Mouse (Mus musculus) embryonic facial prominence, embryonic 15.5 days (tissue): ENCODE measurements around the gene Zc3h18. TPM values are rescaled to one million over a fixed set of nuclear protein-coding genes. Genes with fewer than 3 reads are reported as not detected.

Experiments used
- ATAC-seq: fragments of 200-750 bp; cut with Nextera tagmentation; 2 replicates; pipeline ENCODE4 v1.8.0; 2017; ENCODE audit warnings: low read depth, moderate TSS enrichment; ENCODE audit not compliant: insufficient number of reproducible peaks, low FRiP score, low TSS enrichment
- H3K27ac ChIP-seq: fragments of 300-500 bp; sonication (generic); replicated peaks from 2 replicates; pipeline ENCODE4 v1.5.1; 2015; ENCODE audit warnings: mild to moderate bottlenecking, inconsistent platforms
- H3K27me3 ChIP-seq: fragments of 300-500 bp; sonication (generic); 2 replicates; pipeline ENCODE4 v1.6.1; 2015; ENCODE audit warnings: inconsistent platforms
- H3K36me3 ChIP-seq: fragments of 300-500 bp; sonication (generic); 2 replicates; pipeline ENCODE4 v1.6.1; 2015; ENCODE audit warnings: mild to moderate bottlenecking, inconsistent platforms
- H3K4me1 ChIP-seq: fragments of 300-500 bp; sonication (generic); 2 replicates; pipeline ENCODE4 v1.6.1; 2015; ENCODE audit warnings: inconsistent platforms
- H3K4me2 ChIP-seq: fragments of 300-500 bp; sonication (generic); replicated peaks from 2 replicates; pipeline ENCODE4 v1.6.1; 2015; ENCODE audit warnings: mild to moderate bottlenecking, inconsistent platforms
- H3K4me3 ChIP-seq: fragments of 300-500 bp; sonication (generic); replicated peaks from 2 replicates; pipeline ENCODE4 v1.5.1; 2015; ENCODE audit warnings: mild to moderate bottlenecking, inconsistent platforms
- H3K9ac ChIP-seq: fragments of 300-500 bp; sonication (generic); 2 replicates; pipeline ENCODE4 v1.6.1; 2015; ENCODE audit warnings: inconsistent platforms
- H3K9me3 ChIP-seq: fragments of 300-500 bp; sonication (generic); replicated peaks from 2 replicates; pipeline ENCODE4 v1.6.1; 2016; ENCODE audit warnings: inconsistent platforms
- WGBS: fragments of 180-500 bp; shearing (Covaris S2); methylation state at CpG from one replicate; pipeline ENCODE4 v1.1.7; 2015; 5-methylcytosine and 5-hydroxymethylcytosine counted together
- polyA plus RNA-seq: library from polyadenylated mRNA; unstranded; fragments of >200 nt; fragmentation: Nextera tagmentation; extraction: Ambion mirVana; gene quantifications from 2 replicates; pipeline ENCODE4 v1.2.1, GENCODE M21; 2015

Zc3h18 gene
- polyA plus RNA-seq, 1 experiment from 2014 or later, result 49.7 TPM

DNA sequence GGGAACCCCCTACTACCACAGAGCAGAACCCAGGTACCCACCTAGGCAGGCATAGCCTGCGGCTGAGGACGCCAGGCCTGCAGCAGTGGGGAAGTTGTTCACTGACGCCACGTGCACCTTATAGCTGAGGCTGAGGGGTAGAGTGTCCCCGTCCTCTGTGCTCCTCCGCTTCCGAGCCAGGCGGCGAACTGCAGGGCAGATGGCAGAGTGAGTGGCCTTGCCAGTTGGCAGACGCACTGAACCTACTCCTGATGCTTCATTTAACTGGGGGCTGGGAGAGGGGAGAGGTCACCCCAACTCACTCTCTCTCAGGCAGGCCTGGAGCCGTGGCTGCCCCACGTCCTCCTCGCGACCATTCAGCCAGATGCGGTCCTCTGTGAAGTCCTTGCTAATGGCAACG lies 62.9 kb downstream of the Zc3h18 start:
- H3K27ac ChIP-seq, result no peak overlapping the region
- no peak for ATAC-seq
- H3K4me1 ChIP-seq, result peaks cover 15% of the 10 kb centered on the region
- no peak overlapping the region for H3K9ac ChIP-seq
- no peaks in the 10 kb centered on the region for H3K27me3 ChIP-seq
- WGBS, result 93% methylated on average over 16 of the region's 16 CpGs
- no peak overlapping the region for H3K4me2 ChIP-seq
- H3K4me3 ChIP-seq, result no peak overlapping the region
- H3K9me3 ChIP-seq, result no peaks in the 10 kb centered on the region
- H3K36me3 ChIP-seq, result peaks cover 49% of the 10 kb centered on the region

DNA sequence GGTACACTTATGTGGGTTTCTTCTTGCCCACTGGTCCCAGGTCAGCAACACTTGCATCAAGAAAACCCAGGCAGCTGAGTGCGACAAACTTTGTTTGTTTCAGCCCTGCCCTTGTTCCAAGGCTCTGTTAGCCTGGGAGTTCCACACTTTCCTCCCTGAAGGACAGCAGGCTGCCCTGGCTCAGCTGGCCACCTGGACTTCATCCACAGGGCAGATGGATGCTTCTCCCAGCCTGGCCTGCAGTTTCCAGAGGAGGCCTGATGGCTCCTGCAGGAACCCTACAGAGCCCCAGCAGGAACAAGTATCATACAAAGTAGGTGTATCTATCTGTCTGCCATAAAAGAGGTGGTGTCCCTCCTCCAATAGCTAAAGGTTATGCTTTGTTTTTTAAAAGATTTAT lies 64.9 kb downstream of the Zc3h18 start:
- Histone ChIP-seq H3K27ac (no peak overlapping the region), H3K4me3 (no peak overlapping the region), H3K27me3 (no peaks in the 10 kb centered on the region), H3K9ac (no peak overlapping the region), H3K4me2 (no peak overlapping the region), H3K36me3 (peaks cover 30% of the 10 kb centered on the region), H3K4me1 (peaks cover 33% of the 10 kb centered on the region), H3K9me3 (no peaks in the 10 kb centered on the region)
- WGBS, result 96% methylated on average over 1 of the region's 1 CpGs
- no peak for ATAC-seq

- H3K27ac ChIP-seq, result no peak overlapping the region
- ATAC-seq, result no peak
- no peaks in the 10 kb centered on the region for H3K9me3 ChIP-seq
Observed at GRCm38 (mm10) chr8:122442356-122442755, 65.9 kb downstream of the Zc3h18 start.

GRCm38 (mm10) chr8:122442781-122443180 lies 66.4 kb downstream of the Zc3h18 start:
- peaks cover 17% of the 10 kb centered on the region; the same call in 1 of the 2 replicates for H3K36me3 ChIP-seq
- H3K4me1 ChIP-seq, result peaks cover 33% of the 10 kb centered on the region
- WGBS, result 3% methylated on average over 12 of the region's 12 CpGs
- H3K4me2 ChIP-seq, result peak overlapping the region; percentile 97
- H3K4me3 ChIP-seq, result peak overlapping the region; percentile 81
- no peaks in the 10 kb centered on the region for H3K27me3 ChIP-seq
- H3K9ac ChIP-seq, result peak overlapping the region; percentile 69
- ATAC-seq, result no peak
- no peaks in the 10 kb centered on the region for H3K9me3 ChIP-seq
- peak overlapping the region; percentile 97 for H3K27ac ChIP-seq

More at GRCm38 (mm10) chr8:122442356-122442755, 65.9 kb downstream of the Zc3h18 start:
- Histone ChIP-seq H3K9ac (peak overlapping the region; percentile 69), H3K4me2 (peak overlapping the region; percentile 97), H3K4me1 (peaks cover 33% of the 10 kb centered on the region), H3K27me3 (no peaks in the 10 kb centered on the region), H3K36me3 (peaks cover 20% of the 10 kb centered on the region), H3K4me3 (peak overlapping the region; percentile 81)
- 23% methylated on average over 7 of the region's 7 CpGs for WGBS

DNA sequence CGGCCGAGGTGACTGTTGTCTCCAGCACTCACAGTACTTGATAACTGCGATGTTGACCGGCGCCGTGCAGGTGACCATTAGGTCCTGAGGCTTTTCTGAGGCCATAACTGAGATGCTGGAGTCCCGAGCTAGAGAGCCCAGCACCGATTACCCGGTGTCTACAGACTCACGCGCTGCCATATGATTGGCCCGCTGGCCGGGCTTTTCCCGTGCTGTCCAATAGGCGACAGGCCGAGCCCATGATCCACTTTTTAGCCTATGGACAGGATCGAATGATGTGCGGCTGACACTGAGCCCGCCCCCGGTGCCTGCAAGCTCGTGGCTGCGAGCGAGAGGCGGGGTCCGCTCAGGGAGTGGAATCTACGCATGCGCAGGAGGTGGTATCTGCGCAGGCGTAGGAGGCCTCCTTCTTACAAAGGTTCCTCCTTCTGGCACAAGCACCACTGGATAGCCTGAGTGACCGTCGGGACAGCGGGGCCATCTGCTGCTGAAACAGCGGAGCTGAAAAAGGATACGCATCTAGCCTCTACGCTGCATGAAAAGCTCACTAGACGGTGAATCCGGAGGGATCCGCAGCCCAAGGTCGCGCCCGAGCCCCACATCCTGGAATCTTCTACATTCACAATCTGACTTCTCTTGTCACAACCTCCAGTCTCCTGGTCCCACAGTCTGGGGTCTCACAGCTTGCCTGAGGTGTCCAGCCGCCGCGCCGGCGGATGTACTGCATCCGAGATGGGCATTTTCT lies 67.0 kb downstream of the Zc3h18 start, which contains the start of gene Mvd:
Gene Mvd (minus strand): TSS at position 161 of the 745 bp plus-strand sequence.
- peak within 1 kb of the TSS; percentile 97 for H3K4me2 ChIP-seq
- peaks cover 13% of the 10 kb centered on the region; the same call in 1 of the 2 replicates for H3K36me3 ChIP-seq
- H3K9ac ChIP-seq, result peak within 1 kb of the TSS; percentile 69
- WGBS, result 0% methylated on average over 46 of the region's 47 CpGs
- peak within 1 kb of the TSS; percentile 81 for H3K4me3 ChIP-seq
- H3K9me3 ChIP-seq, result no peaks in the 10 kb centered on the region
- peak; percentile 98 for ATAC-seq
- H3K27me3 ChIP-seq, result no peaks in the 10 kb centered on the region
- H3K27ac ChIP-seq, result peak within 1 kb of the TSS; percentile 97
- peaks cover 33% of the 10 kb centered on the region for H3K4me1 ChIP-seq

- peak overlapping the region; percentile 97 for H3K27ac ChIP-seq
- H3K9ac ChIP-seq, result peak overlapping the region; percentile 68
- 0 out of 2 replicates have a peak, but pooled peaks cover 7% of the 10 kb centered on the region for H3K36me3 ChIP-seq
- peak overlapping the region; percentile 81 for H3K4me3 ChIP-seq
- 5% methylated on average over 19 of the region's 19 CpGs for WGBS
- peak overlapping the region; percentile 97 for H3K4me2 ChIP-seq
- no peaks in the 10 kb centered on the region for H3K9me3 ChIP-seq
- ATAC-seq, result peak; percentile 34; the same call in 1 of the 2 replicates
- H3K4me1 ChIP-seq, result peaks cover 33% of the 10 kb centered on the region
- no peaks in the 10 kb centered on the region for H3K27me3 ChIP-seq
Observed at GRCm38 (mm10) chr8:122444058-122444748, 67.8 kb downstream of the Zc3h18 start.

GRCm38 (mm10) chr8:122445203-122445602 lies 68.8 kb downstream of the Zc3h18 start:
- Histone ChIP-seq H3K27ac (no peak overlapping the region), H3K4me3 (no peak overlapping the region), H3K4me1 (peaks cover 33% of the 10 kb centered on the region), H3K36me3 (no peaks in the 10 kb centered on the region), H3K4me2 (peak overlapping the region; percentile 97; the same call in 1 of the 2 replicates), H3K9me3 (no peaks in the 10 kb centered on the region), H3K27me3 (no peaks in the 10 kb centered on the region), H3K9ac (no peak overlapping the region)
- ATAC-seq, result no peak
- WGBS, result 61% methylated on average over 3 of the region's 3 CpGs

DNA sequence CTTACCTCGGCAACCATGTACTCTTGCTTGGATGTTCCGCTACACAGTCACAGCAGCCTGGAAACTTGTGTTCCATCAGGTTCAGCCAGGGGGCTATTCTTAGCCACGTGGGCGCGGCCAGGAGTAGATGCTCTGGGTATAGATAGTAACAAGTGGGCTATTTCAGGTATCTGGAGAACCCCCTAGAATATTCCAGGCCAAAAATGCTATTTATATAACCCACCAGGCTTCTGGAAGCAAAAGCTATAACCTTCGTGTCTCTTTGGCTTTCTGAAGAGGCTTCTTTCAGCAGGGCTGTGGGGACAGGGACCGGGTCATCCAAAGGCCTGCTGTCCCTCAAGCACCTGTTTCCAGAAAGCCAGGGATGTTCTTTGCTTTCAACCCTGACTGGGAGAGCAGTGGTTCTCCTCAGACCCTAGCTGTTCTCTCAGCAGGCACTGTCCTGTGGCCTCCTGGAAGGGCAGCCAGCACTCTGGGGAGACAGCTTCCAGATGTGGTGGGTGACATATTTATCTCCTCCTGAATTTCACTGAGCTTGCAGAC lies 74.8 kb downstream of the Zc3h18 start:
- no peak overlapping the region for H3K27ac ChIP-seq
- no peaks in the 10 kb centered on the region for H3K9me3 ChIP-seq
- H3K9ac ChIP-seq, result no peak overlapping the region
- H3K27me3 ChIP-seq, result no peaks in the 10 kb centered on the region
- H3K4me2 ChIP-seq, result no peak overlapping the region
- 71% methylated on average over 7 of the region's 7 CpGs for WGBS
- H3K4me1 ChIP-seq, result no peaks in the 10 kb centered on the region
- no peak overlapping the region for H3K4me3 ChIP-seq
- no peak for ATAC-seq
- H3K36me3 ChIP-seq, result no peaks in the 10 kb centered on the region

DNA sequence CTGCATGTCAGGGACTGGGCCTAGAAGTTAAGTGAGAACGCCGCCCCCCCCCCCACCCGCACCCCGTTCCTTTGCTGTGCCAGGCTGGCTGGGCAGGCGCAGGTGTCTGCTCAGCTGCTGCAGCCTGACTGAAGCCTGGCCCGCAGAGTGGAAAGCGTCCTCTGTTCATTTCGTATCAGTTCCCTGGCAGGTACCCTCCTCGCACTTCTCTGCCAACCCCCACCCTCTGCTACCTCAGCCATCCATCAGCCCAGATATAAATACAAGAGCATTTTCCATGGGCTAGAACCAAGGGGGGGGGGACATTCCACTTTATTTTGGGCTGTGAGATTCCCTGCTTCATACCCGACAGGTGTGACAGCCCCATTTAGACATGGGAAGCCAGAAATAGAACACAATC lies 75.7 kb downstream of the Zc3h18 start:
- ATAC-seq, result 0 out of 2 replicates have a peak, but pooled peaks have one; percentile 20
- WGBS, result 77% methylated on average over 9 of the region's 10 CpGs
- no peak overlapping the region for H3K4me3 ChIP-seq
- no peak overlapping the region for H3K4me2 ChIP-seq
- no peak overlapping the region for H3K9ac ChIP-seq
- H3K27me3 ChIP-seq, result no peaks in the 10 kb centered on the region
- H3K9me3 ChIP-seq, result no peaks in the 10 kb centered on the region
- no peak overlapping the region for H3K27ac ChIP-seq
- no peaks in the 10 kb centered on the region for H3K4me1 ChIP-seq
- H3K36me3 ChIP-seq, result no peaks in the 10 kb centered on the region

GRCm38 (mm10) chr8:122454409-122454808 lies 78.0 kb downstream of the Zc3h18 start:
- Histone ChIP-seq H3K4me2 (no peak overlapping the region), H3K27me3 (peaks cover 11% of the 10 kb centered on the region), H3K9me3 (no peaks in the 10 kb centered on the region), H3K27ac (no peak overlapping the region), H3K36me3 (no peaks in the 10 kb centered on the region), H3K9ac (no peak overlapping the region), H3K4me3 (no peak overlapping the region), H3K4me1 (no peaks in the 10 kb centered on the region)
- no peak for ATAC-seq
- WGBS, result 87% methylated on average over 6 of the region's 6 CpGs

GRCm38 (mm10) chr8:122457171-122457570 lies 80.8 kb downstream of the Zc3h18 start:
- H3K36me3 ChIP-seq, result no peaks in the 10 kb centered on the region
- no peak overlapping the region for H3K27ac ChIP-seq
- H3K4me3 ChIP-seq, result no peak overlapping the region
- no peaks in the 10 kb centered on the region for H3K9me3 ChIP-seq
- WGBS, result 68% methylated on average over 11 of the region's 11 CpGs
- H3K27me3 ChIP-seq, result peaks cover 36% of the 10 kb centered on the region
- H3K9ac ChIP-seq, result no peak overlapping the region
- ATAC-seq, result no peak
- no peak overlapping the region for H3K4me2 ChIP-seq
- peaks cover 22% of the 10 kb centered on the region for H3K4me1 ChIP-seq
